Mouse (Mus musculus): ENCODE results near the gene Thap2.

Thap2 gene

GRCm38 (mm10) chr10:115384221-115385017 lies at the start of gene Thap2, which contains the start of gene Zfc3h1:
Gene Thap2, minus strand, starts transcription at chr10:115384443.
Gene Zfc3h1, plus strand, starts transcription at chr10:115384959.
- peak; percentile 98 for DNase-seq (ENCODE audit: low read depth, low spot score)

DNA sequence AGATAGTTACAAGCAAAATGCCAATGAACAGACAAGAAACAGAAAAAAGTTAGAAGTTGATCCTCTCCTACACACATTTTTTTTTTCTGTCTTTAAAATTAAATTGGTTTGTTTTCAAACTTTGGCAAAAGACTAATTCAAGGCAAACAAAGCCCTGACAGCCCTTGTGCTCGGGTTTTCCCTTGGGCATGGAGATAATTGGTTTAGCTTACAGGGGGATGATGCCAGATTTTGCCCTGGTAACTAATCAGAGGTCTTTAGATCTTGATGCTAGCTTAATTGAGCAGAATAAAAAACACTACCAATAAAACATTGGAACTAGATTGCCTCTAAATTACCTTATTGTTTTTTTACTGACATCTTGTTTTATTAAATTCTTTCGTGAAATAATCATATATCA lies 41.1 kb upstream of the Thap2 start:
- no peak for DNase-seq (ENCODE audit: low read depth, low spot score)

GRCm38 (mm10) chr10:115421976-115422375 lies 37.7 kb upstream of the Thap2 start:
- no peak for DNase-seq (ENCODE audit: low read depth, low spot score)

DNA sequence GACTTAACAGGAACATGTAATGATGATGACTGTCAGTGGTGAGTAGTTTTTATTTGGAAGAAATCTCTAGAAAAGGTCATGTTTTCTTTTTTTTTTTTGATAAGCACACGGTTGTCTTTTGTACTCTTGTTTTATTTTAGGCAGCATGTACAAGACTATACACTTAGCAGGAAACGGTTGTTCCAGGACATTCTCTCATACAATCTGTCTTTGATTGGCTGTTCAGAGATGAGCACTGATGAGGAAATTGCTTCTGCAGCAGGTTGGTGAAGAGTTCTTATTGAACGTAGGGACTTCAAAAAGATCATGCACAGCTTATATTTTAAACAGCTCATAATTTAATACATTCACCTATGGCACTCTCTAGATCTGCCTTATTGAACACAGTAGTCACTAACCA lies 29.8 kb upstream of the Thap2 start:
- no peak for DNase-seq (ENCODE audit: low read depth, low spot score)

DNA sequence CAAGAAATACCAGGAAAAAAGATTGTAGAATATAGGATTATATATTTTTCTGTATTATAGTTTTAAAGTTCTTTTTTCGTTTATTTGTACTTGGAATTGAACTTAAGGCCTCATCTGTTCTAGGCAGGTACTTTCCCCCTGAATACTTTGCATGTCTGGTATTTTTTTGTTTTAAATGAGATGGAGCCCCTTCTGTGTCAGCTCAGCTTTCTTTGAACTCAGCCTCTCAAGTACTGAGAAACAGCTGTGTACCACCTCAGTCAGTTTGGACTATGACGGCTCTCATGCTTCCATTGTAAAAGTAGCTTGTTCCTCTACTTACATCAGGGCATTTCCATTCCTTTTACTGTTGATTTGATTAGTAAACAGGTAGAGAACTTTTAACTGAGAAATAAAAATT lies 29.3 kb upstream of the Thap2 start:
- DNase-seq (ENCODE audit: low read depth, low spot score) = no peak

DNA sequence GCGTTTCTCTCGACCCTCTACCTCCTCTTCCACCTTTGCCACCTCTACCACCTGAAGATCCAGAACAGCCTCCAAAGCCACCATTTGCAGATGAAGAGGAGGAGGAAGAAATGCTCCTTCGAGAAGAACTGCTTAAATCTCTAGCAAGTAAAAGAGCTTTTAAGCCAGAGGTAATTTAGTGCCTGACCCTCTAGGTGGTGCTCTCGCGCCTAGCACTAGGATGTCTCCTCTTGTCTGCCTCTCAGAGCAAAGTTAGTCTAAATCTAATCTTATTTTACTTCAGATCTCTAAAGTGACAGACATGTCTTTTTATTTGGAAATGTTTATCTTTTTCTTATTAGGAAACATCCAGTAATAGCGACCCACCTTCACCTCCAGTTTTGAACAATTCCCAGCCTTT lies 22.1 kb upstream of the Thap2 start:
- DNase-seq (ENCODE audit: low read depth, low spot score) = peak; percentile 76

DNA sequence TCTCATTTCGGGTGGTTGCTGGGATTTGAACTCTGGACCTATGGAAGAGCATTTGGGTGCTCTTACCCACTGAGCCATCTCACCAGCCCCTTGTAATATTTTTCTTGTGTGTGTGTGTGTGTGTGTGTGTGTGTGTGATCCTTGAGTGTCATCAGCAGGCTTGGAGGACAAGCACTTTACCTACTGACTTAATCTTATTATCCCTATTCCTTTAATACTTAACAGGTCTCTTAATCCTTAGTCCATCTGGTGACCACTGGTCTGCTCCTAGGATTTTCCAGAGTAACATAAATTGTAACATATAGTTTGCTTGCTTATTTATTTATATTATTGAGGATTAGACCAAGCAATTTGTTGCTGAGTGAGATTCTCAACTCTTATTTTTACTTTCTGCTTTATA lies 7.7 kb upstream of the Thap2 start:
- no peak for DNase-seq (ENCODE audit: low read depth, low spot score)

GRCm38 (mm10) chr10:115391076-115391475 lies 6.8 kb upstream of the Thap2 start:
- DNase-seq (ENCODE audit: low read depth, low spot score) = no peak

DNA sequence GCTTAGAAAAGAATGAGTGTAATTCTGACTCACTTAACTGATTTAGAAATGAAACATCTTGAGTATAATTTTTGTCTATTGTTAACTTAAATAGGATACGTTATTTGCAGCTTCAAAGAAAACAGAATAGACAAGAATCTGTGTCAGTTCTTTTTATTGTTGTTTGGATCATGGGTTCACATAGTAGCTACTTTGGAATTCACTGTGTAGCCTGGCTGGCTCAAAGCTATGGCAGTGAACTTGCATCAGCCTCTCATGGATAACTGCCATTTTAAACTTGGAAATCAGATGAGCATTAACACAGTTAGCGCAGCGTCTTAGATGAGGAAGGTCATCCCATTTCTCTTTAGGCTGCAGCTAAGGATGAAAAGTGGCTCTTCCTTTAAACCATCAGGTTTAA lies 3.6 kb upstream of the Thap2 start:
- peak; percentile 60 for DNase-seq (ENCODE audit: low read depth, low spot score)

- peak; percentile 56 for DNase-seq (ENCODE audit: low read depth, low spot score)
These were observed 1.1 kb upstream of the Thap2 start for GRCm38 (mm10) chr10:115385018-115386002.

GRCm38 (mm10) chr10:115383644-115384220 lies 511 bp downstream of the Thap2 start:
- DNase-seq (ENCODE audit: low read depth, low spot score) = peak; percentile 63

DNA sequence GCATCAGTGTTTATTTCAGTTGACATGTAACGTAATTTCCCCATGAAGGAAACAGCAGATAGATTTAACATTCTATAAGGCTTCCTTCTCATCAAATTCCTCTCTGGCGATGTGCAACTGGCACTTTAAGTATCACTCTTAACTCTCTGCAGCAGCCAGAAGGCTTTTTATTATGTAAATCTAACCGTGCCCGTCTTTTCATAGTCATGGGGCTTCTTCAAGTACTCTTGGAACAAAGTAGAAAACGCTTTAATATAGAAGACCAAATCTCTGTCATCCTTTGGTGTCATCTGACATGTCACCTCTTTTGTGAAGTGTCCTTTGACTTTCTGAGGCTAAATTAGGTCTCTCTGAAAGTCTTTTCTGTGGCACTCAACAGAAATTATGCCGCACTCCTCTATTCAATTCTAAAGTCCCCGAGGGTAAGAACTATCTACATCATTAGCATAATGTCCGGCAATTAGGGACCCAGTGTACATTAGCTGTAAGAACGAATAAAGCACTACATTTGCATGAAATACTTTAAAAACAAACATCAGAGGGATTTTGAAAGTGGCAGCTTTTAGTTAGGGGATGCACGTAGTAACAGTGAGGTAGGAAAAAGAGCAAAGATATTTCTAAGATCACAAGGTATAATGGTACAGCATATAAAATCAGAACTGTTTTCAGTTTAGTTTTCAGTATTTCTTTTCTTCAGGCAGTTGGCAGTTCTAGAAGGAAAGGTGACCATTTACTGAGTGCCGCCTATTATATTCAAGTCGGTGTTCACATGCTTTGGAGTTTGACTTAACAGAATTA lies 1.2 kb downstream of the Thap2 start:
- DNase-seq (ENCODE audit: low read depth, low spot score) = no peak

GRCm38 (mm10) chr10:115381506-115382084 lies 2.6 kb downstream of the Thap2 start:
- peak; percentile 57 for DNase-seq (ENCODE audit: low read depth, low spot score)

DNA sequence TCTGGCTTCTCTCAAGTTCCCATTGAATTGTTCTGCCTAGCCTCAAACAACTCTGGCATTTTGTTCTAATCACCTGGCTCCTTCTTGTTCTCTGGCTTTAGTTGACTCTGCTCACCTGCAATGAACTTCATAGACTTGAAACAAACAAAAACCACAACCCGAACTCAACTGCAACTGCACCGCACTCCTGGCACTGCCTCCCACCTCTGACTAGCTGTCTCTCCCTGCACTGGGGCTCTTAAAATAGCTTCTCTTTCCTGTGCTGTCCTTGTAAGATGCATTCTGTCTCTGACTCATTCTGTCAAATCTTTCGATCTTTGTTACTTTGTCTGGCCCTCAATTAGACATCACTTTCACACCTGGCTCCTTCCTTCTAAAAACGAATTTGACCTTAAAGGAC lies 21.1 kb downstream of the Thap2 start:
- peak; percentile 45 for DNase-seq (ENCODE audit: low read depth, low spot score)

- DNase-seq (ENCODE audit: low read depth, low spot score) = no peak
These were observed 21.6 kb downstream of the Thap2 start for GRCm38 (mm10) chr10:115362623-115362964.

DNA sequence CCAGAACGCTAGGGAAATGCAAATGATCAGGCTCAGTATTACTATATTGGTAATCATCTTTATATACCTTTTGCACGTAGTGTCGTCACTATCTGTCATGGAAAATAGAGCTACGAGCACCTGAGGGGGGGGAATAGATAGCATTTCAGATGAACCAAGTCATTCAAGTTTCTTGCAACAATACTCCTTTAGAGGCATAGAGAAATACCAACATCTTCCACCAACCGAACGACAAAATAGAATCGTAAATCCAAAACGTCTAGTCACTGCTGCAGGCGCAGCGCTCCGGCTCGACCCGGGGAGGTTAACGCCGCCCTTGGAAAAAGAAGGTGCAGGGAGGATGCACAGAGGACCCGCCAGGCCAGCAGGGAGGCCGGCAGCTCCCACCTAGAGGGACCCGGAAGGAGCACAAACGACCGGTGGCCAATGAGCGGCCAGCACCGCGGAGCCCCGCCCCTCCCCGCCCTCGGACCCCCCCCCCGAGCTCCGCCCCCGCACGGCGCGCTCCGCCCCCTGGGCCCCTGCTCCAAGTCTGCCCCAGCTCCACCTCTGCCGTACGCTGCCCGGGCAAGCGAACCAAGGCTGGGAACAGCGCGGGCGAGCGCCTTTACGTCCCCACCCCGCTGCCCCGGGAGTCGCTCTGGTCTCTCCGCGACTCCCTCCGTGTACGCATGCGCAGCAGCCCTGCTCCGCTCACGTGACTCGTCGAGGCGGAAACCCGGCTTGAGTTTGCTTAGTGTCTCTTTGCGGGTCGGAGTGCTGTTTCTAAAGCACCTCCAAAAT lies 22.2 kb downstream of the Thap2 start, which contains the start of gene Tmem19:
TSS of gene Tmem19 (minus strand) at position 662 of the 783 bp plus-strand sequence.
- peak; percentile 96 for DNase-seq (ENCODE audit: low read depth, low spot score)

DNA sequence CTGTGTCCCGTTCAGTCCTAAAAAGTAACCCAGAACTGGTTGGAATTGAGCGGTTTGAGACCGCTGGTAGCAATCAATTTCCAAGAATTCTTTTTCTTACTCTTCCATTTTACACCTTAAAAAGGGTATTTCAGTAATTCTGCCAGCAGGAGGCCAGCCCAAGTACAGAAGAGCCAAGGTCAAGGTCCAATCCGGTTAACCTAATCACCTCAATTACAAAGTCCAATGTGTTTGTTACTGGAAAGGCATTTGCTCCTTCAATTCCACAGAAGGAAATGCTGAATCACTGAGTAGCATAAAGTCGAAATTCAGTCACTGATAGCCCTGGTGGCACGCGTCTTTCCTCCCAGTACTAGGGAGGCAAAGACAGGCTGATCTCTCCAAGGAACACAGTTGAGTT lies 25.2 kb downstream of the Thap2 start:
- DNase-seq (ENCODE audit: low read depth, low spot score) = no peak

DNA sequence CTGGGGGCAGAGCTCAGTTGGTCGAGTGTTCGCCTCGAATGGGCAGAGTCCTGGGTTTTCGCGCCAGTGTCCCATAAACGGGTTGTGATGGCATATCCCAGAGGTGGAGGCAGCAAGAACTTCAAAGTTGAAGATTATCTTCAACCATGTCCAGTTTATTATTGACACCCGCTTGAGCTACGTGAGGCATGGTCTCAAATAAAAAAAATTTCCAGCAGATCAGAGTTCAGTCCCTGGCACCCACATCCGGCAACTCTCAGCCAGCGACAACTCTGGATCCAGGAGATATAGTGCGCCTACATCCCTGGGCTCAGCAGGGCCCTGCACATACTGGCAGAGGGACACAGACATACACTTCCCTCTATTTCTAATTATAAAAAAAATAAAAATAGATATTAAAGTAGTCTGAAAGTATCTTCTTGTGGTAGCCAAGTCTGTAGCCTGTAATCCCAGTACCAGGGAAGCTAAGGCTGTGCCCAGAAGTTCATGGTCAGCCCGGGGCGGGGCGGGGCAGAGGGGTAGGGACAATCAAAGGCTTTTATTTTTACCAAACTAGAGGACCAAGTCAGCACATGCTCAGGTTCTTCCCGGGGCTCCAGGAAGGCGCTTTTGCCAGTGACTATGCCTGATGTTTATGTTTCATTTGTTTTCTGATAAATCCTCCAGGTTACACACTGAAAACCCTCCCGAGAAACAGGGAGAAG lies 25.9 kb downstream of the Thap2 start:
- no peak for DNase-seq (ENCODE audit: low read depth, low spot score)

GRCm38 (mm10) chr10:115356106-115356505 lies 28.1 kb downstream of the Thap2 start:
- no peak for DNase-seq (ENCODE audit: low read depth, low spot score)

Measured in 3T3-L1 (cell line).